Mouse (Mus musculus) limb, embryonic 14.5 days (tissue): ENCODE results near the gene Cmtm7. TPM values are rescaled to one million over a fixed set of nuclear protein-coding genes. Genes with fewer than 3 reads are reported as not detected.

Source experiments
- ATAC-seq: fragments of 200-750 bp; cut with Nextera tagmentation; 2 replicates; pipeline ENCODE4 v1.8.0; 2017; ENCODE audit warnings: low read depth, moderate number of reproducible peaks, moderate TSS enrichment; ENCODE audit not compliant: low FRiP score
- DNase-seq: peaks from one replicate; pipeline ENCODE4 v3.0.0-alpha.2; 2015; ENCODE audit warnings: low spot score
- H3K27ac ChIP-seq: fragments of 300-500 bp; sonication (generic); replicated peaks from 2 replicates; pipeline ENCODE4 v1.5.1; 2014; ENCODE audit warnings: low read depth, mild to moderate bottlenecking, low read length, moderate library complexity, mixed read lengths
- H3K27me3 ChIP-seq: fragments of 300-500 bp; sonication (generic); 2 replicates; pipeline ENCODE4 v1.6.1; 2014; ENCODE audit warnings: low read length, mixed read lengths; ENCODE audit not compliant: control insufficient read depth, insufficient read depth
- H3K36me3 ChIP-seq: fragments of 300-500 bp; sonication (generic); 2 replicates; pipeline ENCODE4 v1.6.1; 2014; ENCODE audit warnings: mild to moderate bottlenecking, low read length, moderate library complexity, mixed read lengths; ENCODE audit not compliant: control insufficient read depth, insufficient read depth
- H3K4me1 ChIP-seq: fragments of 300-500 bp; sonication (generic); 2 replicates; pipeline ENCODE4 v1.6.1; 2014; ENCODE audit warnings: antibody characterized with exemption, low read length, mixed read lengths; ENCODE audit not compliant: control insufficient read depth, insufficient read depth
- H3K4me2 ChIP-seq: fragments of 300-500 bp; sonication (generic); replicated peaks from 2 replicates; pipeline ENCODE4 v1.6.1; 2014; ENCODE audit warnings: low read depth, mild to moderate bottlenecking, low read length, moderate library complexity; ENCODE audit not compliant: severe bottlenecking
- H3K4me3 ChIP-seq: fragments of 300-500 bp; sonication (generic); replicated peaks from 2 replicates; pipeline ENCODE4 v1.5.1; 2014; ENCODE audit warnings: low read length
- H3K9ac ChIP-seq: fragments of 300-500 bp; sonication (generic); 2 replicates; pipeline ENCODE4 v1.6.1; 2014; ENCODE audit warnings: mild to moderate bottlenecking, low read depth, low read length, moderate library complexity; ENCODE audit not compliant: severe bottlenecking
- H3K9me3 ChIP-seq: fragments of 300-500 bp; sonication (generic); 2 replicates; pipeline ENCODE4 v1.6.1; 2016; ENCODE audit warnings: low read length; ENCODE audit not compliant: control insufficient read depth
- POLR2A ChIP-seq: fragments of 200-500 bp; IDR thresholded peaks from 2 replicates; pipeline ENCODE4 v1.8.0; 2012; ENCODE audit warnings: inconsistent platforms, mild to moderate bottlenecking, moderate library complexity, borderline replicate concordance; ENCODE audit not compliant: insufficient read depth, insufficient read length; ENCODE audit errors: extremely low read depth
- WGBS: fragments of 180-500 bp; shearing (Covaris S2); extraction: QIAGEN DNeasy Blood & Tissue Kit; methylation state at CpG from one replicate; pipeline ENCODE4 v1.1.7; 2014; 5-methylcytosine and 5-hydroxymethylcytosine counted together
- polyA plus RNA-seq, 2 experiments: library from polyadenylated mRNA; depleted of rRNA in 1 of 2; stranded (reverse) in 1 of 2; unstranded in 1 of 2; fragments of >200 nt; fragmentation: Nextera tagmentation in 1 of 2; extraction: Ambion mirVana in 1 of 2; gene quantifications; 2 replicates each; pipeline versions ENCODE4 v1.2.1 to v1.2.3; 2012 to 2014

Gene Cmtm7
- polyA plus RNA-seq, 2 experiments: 118 to 126 TPM

DNA sequence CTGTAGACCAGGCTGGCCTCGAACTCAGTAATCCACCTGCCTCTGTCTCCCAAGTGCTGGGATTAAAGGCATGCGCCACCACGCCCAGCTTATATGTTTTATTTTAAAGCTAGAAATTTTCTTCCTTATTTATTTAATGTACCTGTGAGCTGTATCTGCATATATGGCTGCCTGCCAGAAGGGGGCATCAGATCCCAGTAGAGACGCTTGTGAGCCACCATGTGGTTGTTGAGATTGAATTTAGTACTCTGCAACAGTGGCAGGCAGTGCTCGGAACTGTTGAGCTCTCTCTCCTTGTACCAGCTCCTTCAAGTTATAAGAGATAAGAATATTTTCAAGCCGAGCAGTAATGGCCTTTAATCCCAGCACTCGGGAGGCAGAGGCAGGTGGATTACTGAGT, 71.3 kb downstream of the Cmtm7 start:
- TF ChIP-seq POLR2A: no peak
- Histone ChIP-seq H3K36me3 (peaks cover 81% of the 10 kb centered on the region), H3K4me1 (no peaks in the 10 kb centered on the region), H3K9me3 (no peaks in the 10 kb centered on the region), H3K4me2 (no peak overlapping the region), H3K9ac (no peak overlapping the region), H3K4me3 (no peak overlapping the region), H3K27ac (no peak overlapping the region), H3K27me3 (no peaks in the 10 kb centered on the region)
- no peak for DNase-seq
- ATAC-seq: no peak
- WGBS: 83% methylated on average over 7 of the region's 7 CpGs

DNA sequence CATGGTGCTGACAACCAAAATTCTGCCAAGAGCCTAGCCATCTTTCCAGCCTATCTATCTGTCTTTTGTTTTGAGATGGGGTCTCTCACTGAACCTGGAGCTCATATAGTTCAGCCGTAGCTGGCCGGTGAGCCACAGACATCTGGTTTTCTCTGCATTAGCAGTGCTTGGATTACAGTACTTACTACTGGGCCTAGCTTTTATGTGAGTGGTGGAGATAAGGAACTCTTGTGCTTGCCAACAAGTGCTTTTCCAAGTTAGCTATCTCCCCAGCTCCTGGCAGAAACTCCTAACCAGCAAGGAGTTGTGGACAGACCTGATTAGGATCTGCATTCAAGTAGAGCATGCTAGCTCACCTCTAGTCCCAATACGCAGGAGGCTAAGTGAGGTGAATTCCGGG, 73.9 kb downstream of the Cmtm7 start:
- ATAC-seq (no peak), DNase-seq (no peak)
- WGBS: 88% methylated on average over 4 of the region's 4 CpGs
- Histone ChIP-seq H3K4me3 (no peak overlapping the region), H3K9ac (no peak overlapping the region), H3K4me2 (no peak overlapping the region), H3K9me3 (no peaks in the 10 kb centered on the region), H3K27me3 (no peaks in the 10 kb centered on the region), H3K27ac (no peak overlapping the region), H3K36me3 (peaks cover 59% of the 10 kb centered on the region), H3K4me1 (no peaks in the 10 kb centered on the region)
- no peak for TF ChIP-seq POLR2A

Other genes starting within 250 kb of the Cmtm7 start
- gene Trim71, start 217.5 kb downstream of the Cmtm7 start, polyA plus RNA-seq (2012; rRNA removed): 0.33 and 0.50 TPM in 2 replicates
- 0.26 TPM in 2 replicates for gene Trim71, start 217.5 kb downstream of the Cmtm7 start, polyA plus RNA-seq (2014; fragmentation: Nextera tagmentation; extraction: Ambion mirVana)
- gene Cnot10, start 141.7 kb downstream of the Cmtm7 start, polyA plus RNA-seq (2012; rRNA removed): 104 and 109 TPM in 2 replicates
- gene Cnot10, start 141.7 kb downstream of the Cmtm7 start, polyA plus RNA-seq (2014; fragmentation: Nextera tagmentation; extraction: Ambion mirVana): 66.8 and 69.1 TPM in 2 replicates
- 30.9 and 39.5 TPM in 2 replicates for gene Dync1li1, start 93.1 kb downstream of the Cmtm7 start, polyA plus RNA-seq (2012; rRNA removed)
- gene Dync1li1, start 93.1 kb downstream of the Cmtm7 start, polyA plus RNA-seq (2014; fragmentation: Nextera tagmentation; extraction: Ambion mirVana): 34.5 and 39.6 TPM in 2 replicates
- gene Cmtm6, start 50.7 kb downstream of the Cmtm7 start, polyA plus RNA-seq (2012; rRNA removed): 21.9 and 23.4 TPM in 2 replicates
- 40.5 and 41.0 TPM in 2 replicates for gene Cmtm6, start 50.7 kb downstream of the Cmtm7 start, polyA plus RNA-seq (2014; fragmentation: Nextera tagmentation; extraction: Ambion mirVana)
- 14.2 and 19.7 TPM in 2 replicates for gene Cmtm8, start 62.3 kb upstream of the Cmtm7 start, polyA plus RNA-seq (2012; rRNA removed)
- gene Cmtm8, start 62.3 kb upstream of the Cmtm7 start, polyA plus RNA-seq (2014; fragmentation: Nextera tagmentation; extraction: Ambion mirVana): 19.2 and 20.5 TPM in 2 replicates
- gene Gpd1l, start 152.1 kb upstream of the Cmtm7 start, polyA plus RNA-seq (2012; rRNA removed): 11.1 and 11.5 TPM in 2 replicates
- gene Gpd1l, start 152.1 kb upstream of the Cmtm7 start, polyA plus RNA-seq (2014; fragmentation: Nextera tagmentation; extraction: Ambion mirVana): 6.4 and 6.5 TPM in 2 replicates
- gene Osbpl10, start 196.7 kb upstream of the Cmtm7 start, polyA plus RNA-seq (2012; rRNA removed): 7.9 and 8.4 TPM in 2 replicates
- 3.4 TPM in 2 replicates for gene Osbpl10, start 196.7 kb upstream of the Cmtm7 start, polyA plus RNA-seq (2014; fragmentation: Nextera tagmentation; extraction: Ambion mirVana)
- gene Rps27rt, start 200.9 kb upstream of the Cmtm7 start, polyA plus RNA-seq (2012; rRNA removed): 50.7 and 51.5 TPM in 2 replicates
- gene Rps27rt, start 200.9 kb upstream of the Cmtm7 start, polyA plus RNA-seq (2014; fragmentation: Nextera tagmentation; extraction: Ambion mirVana): 532 and 574 TPM in 2 replicates